Mouse (Mus musculus) kidney, postnatal 36 days (tissue): ENCODE results near the gene Cys1.

Source experiments
- DNase-seq, 2 experiments: peaks; one replicate each; pipeline ENCODE4 v3.0.0; 2021 to 2022; ENCODE audit warnings: mixed read lengths in 2 of 2

Cys1 gene

DNA sequence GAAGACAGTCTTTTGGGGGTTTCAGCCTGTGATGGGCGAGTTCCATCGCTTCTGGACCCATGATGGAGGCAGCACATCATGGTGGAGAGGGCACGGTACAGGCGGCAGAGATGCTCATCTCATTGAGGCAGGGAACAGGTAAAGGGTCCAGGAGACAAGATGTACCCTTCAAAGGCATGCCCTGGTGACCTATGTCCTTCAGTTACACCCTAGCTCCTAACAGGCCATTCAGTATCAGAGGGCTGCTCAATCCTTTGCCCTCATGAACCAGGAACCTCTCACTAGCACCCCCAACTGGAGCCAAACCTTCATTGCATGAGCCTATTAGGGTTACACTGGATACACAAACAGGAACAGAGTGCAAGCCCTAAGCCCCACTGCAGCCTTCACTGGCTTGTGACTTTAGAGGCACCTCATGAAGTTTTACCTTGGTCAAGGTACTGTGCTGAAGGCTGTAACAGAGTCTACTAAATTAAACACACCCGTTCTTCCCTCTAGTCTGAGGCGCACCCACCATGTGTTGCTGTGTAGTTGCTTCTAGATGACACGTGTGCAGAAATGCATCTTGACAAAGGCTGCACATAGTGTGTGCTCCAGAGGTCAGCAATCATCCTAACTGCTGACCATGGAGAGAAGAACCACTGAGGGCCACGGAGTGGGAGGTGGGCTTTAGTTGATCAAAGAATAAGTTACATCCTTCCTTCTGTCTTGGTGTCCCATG, 16.0 kb upstream of the Cys1 start:
- peak in 1 of 2 experiments; percentile 56 for DNase-seq

DNA sequence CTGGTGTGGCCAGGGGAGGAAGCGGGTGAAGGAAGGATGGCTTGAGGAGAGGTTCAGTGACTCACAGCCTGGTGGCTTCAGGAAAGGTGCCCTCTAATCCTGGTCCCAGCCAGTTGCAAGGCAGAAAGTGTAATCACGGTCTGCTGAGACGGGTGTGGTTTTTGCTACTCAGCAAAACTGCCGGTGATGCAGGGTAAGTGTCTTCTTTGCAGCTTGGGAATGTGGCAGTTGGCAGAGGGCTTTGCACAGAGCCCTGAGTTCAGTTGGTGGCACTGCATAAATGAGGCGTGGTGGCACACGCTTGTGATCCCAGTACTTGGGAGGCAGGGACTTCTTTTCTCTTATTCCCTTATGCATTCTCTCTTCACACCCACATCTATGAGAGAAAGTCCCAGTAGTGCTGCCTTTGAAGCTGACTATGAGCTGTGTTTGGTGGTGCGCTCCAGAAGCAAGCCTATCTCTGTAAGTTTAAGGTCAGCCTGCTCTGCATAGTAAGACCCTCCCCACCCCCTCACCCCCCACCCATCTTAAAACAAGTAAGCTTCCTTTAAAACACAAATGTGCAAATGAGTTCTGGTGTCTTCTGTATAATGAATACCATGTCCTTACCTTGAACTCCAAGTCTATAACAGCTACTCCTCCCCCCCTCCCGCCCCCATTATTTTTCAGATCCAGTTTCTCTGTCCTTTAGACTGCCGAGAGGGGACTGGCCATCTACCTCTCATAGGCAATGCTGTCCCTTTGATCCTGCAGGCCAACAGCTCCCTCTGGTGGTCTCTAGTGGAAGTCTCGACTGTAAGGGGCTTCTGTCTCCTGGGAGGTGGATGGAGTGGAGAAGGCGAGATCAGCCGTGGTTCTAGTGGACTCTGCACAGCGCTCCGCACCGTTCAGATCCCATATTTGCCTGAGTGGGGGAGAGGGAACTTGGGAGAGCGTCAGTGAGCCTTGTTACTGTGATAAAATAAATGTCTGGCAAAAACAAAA, 15.2 kb upstream of the Cys1 start:
- DNase-seq: peak; percentile 89 to 92

DNA sequence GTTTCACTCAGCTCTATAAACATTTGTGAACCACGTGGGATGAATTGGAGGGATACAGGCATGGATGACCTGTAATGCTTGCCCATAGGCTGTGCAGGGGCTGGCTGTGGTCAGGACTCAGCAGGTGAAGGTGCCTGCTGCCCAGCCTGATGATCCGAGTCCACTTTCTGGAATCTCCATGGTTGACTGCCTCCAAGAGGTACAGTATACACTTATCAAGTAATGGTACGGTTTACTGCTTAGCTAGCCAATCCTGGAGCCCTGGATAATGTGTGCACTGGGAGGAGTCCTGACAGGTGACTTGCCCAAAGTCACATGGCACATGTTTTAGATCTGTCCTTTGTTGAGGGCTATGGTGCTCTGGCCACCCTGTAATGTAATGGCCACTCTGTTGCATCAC, 8.7 kb upstream of the Cys1 start:
- peak; percentile 55 to 80 for DNase-seq

DNA sequence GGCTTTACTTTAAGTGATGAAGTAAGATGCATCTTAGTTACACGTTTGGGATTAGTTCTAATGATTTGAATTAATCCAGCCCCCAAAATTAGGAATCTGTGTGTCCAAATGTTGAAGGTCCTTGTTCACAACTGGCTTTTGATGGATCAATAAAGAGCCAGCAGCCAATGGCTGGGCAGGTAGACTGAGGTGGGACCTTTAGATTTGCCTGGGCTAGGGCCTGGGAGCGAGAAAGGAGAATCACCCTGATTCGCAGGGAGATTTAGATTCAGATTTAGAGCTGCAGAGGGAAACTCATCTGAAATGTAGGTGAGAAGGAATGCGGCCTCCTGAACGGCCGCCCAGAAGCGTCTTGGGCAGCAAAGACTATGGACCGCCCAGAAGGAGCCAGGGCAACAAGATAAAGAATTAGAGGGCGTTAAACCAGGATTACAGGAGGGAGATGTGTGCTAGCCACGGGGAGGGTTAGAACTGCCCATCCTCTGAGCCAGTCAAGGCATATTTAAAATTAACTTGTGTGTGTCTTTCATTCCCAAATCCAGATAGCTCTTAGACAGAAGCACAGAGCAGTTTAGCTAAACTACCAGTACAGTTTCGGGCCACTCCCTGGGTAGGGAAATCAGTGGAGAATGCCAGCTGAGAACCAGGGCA, 5.2 kb upstream of the Cys1 start:
- DNase-seq: peak; percentile 44 to 47

DNA sequence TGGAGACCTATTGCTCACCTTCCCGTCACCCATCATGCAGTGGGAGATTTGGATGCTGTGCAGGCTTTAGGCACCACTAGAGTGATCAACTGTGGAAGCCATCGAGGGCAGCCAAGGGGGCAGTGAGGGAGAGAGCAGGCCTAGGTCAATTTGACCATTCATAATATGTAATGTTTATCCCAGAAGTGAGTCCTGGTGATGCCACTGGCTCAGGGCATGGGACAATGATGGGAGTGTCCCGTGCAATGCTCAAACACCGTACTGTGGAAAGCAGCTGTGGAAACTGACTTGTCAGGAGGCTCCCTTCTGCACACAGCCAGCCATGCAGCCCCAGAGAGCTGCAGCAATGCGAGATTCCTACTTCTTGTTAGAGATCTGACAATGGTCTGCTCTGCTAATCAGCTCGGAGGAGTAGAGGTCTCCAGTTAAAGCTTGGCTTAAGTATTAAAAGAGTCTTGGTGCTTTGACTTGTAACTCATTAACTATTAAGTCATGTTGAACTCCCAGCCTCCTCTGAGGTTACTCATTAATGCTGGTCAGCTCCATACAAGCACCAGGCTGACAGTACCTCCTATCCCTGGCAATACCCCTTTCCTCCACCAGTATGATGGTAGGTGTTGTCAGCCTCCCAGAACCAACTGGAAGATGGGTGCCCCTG, 4.6 kb upstream of the Cys1 start:
- peak; percentile 54 to 87 for DNase-seq

DNA sequence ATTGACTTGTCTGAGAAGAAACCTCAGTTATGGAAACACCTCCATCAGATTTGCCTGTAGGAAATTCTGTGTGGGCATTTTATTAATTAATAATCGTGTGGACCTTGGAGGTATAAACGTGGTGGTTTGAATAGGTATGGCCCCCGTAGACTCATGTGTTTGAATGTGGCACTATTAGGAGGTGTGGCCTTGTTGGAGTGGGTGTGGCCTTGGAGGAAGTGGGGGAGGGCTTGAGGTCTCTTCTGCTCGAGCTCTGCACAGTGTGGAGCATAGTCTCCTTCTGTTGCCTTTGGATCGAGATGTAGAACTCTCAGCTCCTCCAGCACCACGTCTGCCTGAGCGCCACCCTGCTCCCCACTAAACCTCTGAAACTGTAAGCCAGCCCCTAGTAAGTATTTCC, 1.8 kb upstream of the Cys1 start:
- peak; percentile 59 to 74 for DNase-seq

DNA sequence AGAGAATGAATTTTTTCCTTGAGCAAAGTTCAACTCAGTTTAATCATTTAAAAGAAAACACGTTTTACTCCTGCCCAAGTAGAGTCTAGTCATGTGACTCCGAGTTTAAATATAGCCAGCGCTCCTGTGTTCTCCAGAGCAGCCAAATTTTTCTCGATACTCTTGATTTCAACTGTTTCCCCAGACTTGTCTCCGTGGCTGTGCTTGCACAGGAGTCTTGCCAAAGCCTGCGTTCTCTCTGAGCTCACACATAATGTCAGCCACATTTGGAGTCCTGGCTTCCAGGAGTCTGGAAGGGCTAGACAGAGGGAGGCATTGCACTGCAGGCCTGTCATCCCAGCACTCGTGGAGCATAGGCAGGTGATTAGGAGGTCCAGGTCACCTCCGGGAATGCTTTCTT, 950 bp upstream of the Cys1 start:
- DNase-seq: peak; percentile 66 to 84

DNA sequence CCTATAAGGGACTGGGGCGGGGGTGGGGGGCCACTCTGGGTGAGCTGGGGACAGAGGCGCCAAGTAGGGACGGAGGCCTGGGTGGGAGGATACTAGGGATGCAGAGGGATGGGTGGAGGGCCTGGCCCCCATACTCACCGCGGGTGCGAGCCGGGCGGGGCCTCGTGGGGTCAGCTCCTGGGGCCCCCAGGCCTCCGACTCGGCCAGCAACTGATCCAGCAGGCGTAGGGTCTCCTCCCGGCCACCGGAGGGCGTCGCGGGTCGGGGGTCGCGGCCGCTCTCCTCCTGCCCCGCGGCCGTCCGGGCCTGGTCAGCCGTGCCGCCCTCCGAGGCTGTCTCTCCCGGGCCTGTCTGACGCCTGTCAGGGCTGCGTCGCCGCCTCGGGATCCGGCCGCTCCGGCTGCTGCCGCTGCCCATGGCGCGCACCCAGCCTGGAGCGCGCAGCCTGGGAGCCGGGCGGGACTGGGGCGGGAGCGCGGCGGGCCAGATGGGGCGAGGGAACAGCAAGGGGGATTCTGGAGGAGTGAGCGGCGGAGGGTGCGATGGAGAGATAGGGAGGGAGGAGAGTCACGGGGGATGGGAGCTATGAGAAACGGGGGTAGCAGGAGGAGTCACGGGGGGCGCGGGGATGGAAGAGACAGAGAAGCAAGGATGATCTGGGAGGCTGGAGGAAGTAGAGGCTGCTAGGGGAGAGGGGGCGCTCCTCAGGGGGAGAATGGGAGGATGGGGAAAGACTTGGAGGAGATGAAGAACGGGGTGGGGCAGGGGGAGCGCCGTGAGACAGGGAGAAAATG, 924 bp downstream of the Cys1 start:
- peak in 1 of 2 experiments; percentile 63 for DNase-seq

DNA sequence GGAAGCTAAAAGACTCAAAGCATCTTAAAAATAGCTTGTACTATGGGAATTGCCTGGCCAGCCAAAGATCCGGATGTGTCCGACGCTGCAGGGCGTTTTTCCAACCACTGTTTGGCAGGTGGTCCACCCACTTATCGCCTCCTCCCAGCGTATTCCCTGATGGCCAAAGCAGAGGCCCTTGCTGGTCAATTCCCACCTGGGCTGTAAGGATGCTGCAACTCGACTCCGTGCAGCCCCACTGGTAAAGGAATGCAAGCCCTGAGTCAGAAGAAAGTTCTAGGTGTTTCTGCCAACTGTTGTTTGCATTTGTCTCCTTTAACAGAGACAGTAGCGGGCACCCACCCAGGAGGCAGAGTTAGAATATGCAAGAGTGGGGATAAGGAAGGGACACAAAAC, 1.5 kb downstream of the Cys1 start:
- peak; percentile 34 to 51 for DNase-seq

DNA sequence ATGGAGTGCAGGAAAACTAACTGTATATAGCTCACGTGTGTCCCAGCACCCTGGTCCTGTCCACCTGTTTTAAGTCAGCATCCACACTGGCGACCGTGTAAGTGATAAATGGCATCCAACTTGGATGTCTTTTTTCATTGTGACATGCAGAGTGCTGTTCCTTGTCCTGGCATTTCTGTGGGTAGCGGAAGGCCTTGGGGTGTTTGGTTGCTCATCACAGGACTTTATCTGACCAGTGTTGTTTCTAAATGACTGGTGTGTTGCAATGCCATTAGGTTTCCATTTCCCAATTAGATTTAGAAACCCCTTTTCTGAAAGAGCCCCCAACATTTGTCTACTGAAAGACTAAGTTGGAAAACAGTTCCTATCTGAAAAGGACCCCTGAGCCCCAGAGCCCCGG, 19.5 kb downstream of the Cys1 start:
- no peak for DNase-seq

DNA sequence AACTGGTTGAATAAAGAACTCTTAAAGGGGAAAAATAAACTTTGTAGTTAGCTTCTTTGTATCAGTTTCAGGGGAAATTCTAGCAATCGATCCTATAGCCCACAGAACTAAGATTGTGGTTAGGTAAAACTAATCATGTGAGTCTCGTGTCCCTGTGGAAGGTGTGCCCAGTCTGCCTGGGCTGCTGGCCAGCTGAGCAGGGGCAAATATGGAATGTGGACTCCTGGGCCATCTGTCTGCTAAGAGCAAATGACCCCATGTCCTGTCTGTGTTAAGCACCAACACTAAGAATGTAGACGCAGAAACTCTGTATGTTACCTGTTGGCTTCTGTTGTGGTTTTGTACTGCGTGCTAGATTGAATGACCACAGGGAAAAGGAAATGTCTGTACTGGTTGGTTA, 20.5 kb downstream of the Cys1 start:
- peak; percentile 77 for DNase-seq

DNA sequence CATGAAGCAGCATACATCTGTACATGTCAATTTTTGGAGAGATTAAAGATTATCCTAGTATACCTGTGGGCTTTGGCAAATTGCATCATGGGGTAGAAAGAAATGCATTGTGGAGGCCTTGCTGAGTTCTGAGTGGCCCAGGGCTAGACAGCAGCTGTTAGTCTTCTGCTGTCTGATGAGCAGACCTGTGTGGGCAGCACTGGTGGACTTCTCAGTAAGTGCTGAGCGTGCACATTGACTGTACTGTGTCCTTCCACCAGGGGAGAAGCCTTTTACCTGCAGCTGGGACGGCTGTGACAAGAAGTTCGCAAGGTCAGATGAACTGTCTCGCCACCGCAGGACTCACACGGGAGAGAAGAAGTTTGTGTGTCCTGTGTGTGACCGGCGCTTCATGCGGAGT, 21.7 kb downstream of the Cys1 start:
- no peak for DNase-seq

DNA sequence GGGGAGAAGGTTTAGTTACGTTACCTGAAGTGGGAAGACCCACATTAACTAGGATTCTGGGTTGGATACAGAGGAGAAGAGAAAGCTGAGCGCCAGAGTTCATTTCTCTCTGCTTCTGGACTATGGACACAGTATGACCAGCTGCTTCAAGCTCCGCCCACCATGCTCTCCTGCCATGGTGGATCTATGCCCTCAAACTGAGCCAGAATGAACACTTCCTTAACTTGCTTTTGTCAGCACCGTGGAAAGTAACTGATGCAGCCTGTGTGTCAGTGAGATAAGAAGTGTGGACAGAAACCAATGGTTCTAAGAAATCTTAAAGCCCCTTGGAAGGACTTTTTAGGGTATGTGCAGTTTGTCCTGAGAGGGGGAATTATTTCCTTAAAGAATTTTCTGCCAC, 22.6 kb downstream of the Cys1 start:
- peak; percentile 78 to 79 for DNase-seq

DNA sequence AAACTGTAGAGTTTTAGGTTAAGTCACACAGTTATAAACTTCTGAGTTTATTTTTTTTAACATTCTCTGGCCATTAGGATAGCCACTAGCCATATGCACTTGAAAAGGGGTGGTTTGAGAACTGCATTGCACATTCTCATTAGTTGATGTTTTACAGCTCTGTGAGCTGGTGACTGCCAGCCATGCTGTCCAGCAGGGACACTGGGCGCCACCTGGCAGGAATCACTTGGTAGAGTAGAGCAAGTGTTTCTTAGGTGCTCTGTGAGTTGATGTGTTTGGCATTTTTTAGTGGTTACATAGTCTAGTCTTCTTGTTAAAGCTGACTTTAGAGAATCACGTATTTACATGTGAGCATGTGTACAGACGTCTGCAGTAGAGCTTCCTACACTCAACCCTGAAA, 25.2 kb downstream of the Cys1 start:
- DNase-seq: peak; percentile 57 to 71

DNA sequence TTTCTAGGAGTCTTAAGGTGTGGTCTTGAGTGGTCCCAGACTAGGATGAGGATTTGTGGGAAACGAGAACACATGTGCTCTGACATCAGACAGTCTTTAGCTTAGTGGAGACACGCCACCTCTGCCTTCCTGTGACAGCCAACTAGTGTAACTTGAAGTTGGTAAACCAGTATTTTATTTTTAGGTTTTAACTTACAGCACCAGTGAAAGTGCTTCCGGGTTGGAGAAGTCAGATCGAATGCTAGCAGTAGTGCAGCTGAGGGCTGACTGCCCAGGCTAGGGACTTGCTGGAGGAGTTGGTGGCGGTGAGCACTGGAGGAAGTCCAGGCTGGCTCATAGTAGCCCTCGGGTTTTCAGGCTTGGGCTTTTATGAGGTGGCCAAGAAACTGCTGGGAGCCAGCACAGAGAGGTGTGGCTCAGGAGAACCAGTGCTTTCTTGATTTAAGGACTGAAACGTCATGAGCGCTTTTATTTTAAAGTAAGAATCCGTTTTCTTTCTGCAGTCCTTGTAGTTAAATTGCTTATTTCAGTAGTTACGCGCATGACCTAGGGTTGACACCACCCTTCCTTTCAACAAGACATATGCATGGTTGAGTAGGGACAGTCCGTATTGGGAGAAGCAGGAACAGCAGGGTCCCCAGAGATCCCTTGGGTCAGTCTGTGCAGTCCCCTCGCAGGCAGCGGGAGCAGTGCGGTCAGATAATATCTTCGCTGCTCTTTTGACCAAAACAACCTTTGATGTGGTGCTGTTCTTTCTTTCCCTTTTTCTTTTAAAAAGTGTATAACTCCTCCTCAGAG, 27.3 kb downstream of the Cys1 start:
- no peak for DNase-seq

DNA sequence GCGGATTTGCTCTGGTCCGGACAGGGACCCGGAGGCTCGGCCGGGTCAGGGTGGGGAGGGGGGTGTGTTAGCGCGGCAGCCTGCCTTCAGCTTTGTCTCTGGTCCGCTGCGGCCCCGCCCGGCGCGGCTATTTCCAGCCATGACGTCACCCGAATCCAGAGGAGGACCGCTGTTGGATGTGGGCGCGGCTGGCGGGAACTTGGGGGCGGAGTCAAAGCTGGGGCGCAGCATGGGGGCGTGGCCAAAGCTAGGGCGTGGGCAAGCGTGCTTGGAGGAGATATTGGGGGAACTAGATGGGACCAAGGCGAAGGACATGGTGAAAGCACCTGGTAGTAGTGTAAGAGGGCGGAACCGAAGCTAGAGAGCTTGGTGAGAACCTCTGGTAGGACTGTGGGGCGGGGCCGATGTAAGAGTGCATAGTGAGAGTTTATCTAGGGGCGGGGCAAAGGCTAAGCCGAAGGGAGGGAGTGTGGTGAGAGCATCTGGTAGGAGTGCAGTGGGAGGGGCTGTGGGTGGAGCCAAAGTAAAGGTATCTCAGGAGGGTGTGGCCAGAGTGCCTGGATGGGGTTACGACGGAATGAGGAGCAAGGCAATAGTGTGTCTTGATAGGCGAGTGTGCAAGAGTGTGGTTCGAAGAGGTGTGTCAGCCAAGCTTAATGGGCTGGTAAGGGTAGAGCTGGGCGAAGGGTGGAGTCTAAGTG, 29.8 kb downstream of the Cys1 start:
- peak; percentile 98 to 99 for DNase-seq

DNA sequence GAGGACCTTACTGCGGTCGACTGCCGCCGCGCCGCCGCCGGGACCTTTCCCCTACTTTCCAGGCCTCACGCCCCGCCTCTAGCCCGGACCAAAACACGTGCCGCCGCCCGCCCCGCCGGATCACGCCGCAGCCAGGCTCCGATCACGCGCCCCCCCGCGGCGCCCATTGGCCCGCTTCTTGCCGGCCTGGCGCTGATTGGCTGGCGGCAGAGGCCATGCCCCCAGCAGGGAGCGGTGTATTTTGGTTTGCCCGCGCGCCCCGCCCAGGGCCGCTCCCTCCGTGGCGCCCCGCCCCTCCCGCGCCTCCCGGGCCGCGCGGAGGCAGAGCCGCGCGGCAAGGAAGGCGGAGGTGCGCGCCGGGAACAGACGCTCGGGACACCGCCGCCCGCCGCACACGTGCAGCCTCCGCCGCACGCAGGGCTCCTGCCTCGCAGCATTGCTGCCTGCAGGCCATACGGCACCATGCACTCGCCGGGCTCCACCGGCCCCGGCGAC, 30.5 kb downstream of the Cys1 start, which contains the start of gene Klf11:
Gene Klf11, plus strand, starts transcription at position 212 of the 495 bp plus-strand sequence.
- DNase-seq: peak; percentile 99

DNA sequence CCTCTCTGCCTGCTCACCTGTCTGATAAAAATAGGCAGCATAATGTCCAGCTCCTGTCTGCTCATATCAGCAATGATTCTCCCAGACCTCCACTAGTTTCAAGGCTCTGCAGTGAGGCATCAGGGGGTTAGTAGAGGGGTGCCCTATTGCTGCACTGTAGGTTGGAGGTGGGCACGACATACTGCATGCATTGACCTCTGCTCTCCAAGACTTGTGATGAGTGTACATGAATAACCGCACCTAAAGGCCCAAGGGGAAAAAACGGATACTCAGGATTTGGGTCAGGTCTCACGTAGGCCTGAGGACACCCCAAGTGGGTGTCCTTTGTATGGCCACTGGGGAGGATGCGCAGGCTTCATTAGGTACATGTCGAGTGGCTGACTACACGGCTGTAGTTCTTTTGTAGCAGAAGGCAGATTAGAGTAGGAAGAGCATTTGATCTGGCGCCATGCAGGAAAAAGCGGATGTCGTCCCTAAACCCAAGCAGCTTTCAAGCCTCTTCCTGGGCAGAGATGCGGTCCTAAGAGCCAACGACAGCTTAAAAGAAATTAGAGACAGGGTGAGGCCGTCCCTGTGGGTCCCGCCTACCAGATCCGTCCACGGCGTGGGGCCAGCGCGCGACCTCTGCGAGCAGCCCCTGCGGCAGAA, 31.1 kb downstream of the Cys1 start:
- DNase-seq: no peak

DNA sequence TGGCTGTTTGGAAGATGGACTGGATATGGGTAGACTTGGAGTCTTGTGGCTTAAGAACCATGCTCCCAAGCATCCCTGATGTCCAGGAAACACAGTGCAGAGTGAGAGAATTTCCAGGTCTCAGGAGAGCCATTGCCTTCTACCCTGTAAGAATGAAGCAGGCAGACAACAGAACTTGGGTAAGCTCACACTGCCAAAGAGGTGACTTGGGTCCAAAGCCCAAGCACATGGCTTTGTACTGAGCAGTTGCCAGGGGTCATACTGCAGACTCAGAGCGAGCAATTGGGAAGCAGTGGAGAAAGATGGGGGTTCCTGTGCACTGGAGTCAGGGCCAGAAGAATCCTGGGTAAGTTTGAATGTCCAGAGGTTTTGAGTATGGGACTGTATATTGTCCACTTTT, 33.5 kb downstream of the Cys1 start:
- peak; percentile 44 to 52 for DNase-seq

DNA sequence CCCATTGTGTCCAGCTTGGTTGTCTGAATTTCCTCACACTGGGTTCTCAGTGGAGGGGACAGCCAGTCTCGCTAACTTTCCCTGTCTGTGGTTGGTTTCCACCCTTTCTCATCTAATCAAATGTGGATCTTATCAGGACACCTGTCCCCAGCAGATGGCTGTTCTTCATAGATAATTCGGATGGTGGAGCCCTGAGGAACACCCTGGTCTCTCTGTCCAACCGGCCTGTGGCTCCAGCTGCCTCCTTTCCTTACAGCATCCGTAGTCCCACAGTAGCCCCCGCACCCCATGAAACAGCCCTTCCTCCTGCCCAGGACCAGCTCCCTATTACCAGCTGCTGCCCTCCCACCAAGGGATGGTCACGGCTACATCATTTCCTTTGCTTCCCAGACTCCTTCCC, 35.7 kb downstream of the Cys1 start:
- no peak for DNase-seq
